Mouse (Mus musculus) thymus, adult 2 months (tissue): ENCODE measurements around the gene Sufu.

Experiments
- CTCF ChIP-seq: fragments of 200-500 bp; IDR thresholded peaks from 2 replicates; pipeline ENCODE4 v1.5.1; 2012; ENCODE audit warnings: mild to moderate bottlenecking, control low read depth, low read length, moderate library complexity, borderline replicate concordance; ENCODE audit not compliant: control insufficient read depth, poor library complexity, insufficient read depth; ENCODE audit errors: extremely low read depth
- POLR2A ChIP-seq: fragments of 200-500 bp; IDR thresholded peaks from 2 replicates; pipeline ENCODE4 v1.6.1; 2012; ENCODE audit warnings: mild to moderate bottlenecking, low read length, control low read depth, moderate library complexity; ENCODE audit not compliant: control insufficient read depth, poor library complexity, insufficient read depth; ENCODE audit errors: extremely low read depth

- TF ChIP-seq POLR2A (peak; percentile 12; the same call in 1 of the 2 replicates), CTCF (no peak)
These were observed 104.8 kb downstream of the Sufu start, which contains the start of gene Trim8 for GRCm38 (mm10) chr19:46501401-46502068.
